Comparison of ENCODE assay signal across 18 mouse cellular contexts in the genomic region with DNA sequence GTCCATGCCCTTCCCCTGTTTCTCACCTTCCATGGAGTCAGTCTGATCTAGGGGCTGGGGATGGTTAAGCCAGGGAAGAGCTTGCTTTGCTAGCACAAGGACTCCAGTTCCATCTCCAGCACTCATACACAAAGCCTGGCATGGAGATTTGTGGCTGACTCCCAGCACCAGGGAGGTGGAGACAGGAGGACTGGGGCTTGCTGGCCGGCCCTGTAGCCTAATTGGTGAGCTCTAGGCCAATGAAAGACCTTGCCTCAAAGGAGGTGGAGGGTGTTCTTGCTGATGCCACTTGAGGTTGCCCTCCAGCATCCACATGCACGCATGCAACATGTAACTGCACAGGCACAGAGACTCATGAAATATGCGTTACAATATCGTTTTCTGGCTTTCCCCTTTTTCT. TPM values are rescaled to one million over a fixed set of nuclear protein-coding genes. Genes with fewer than 3 reads are reported as not detected.
DNase-seq lines count a peak whose midpoint lies in the region; ATAC-seq and TF ChIP-seq lines count a peak whose summit lies in the region.
"Had no signal": no experiment of that assay in that cellular context is flagged by ENCODE, and none has a peak within 500 bp of the region (broad histone marks: within the 10 kb centered on the region; RNA-seq: fewer than 3 reads in every experiment).

No protein-coding gene starts in this region.

- TF ChIP-seq CTCF in small intestine, adult 2 months (IDR thresholded peaks at IDR 0.05; ENCODE audit: extremely low read depth, insufficient read length, insufficient replicate concordance, low read depth, low read length), result no peak

- no peaks in the 10 kb centered on the region for H3K27me3 ChIP-seq in limb, embryonic 15.5 days
- no peaks in the 10 kb centered on the region for H3K27me3 ChIP-seq in limb, embryonic 10.5 days (ENCODE audit: low read depth, poor library complexity, severe bottlenecking)
- H3K27me3 ChIP-seq in embryonic facial prominence, embryonic 14.5 days (replicated peaks; ENCODE audit: control insufficient read depth, insufficient read depth, low read length), result no peaks in the 10 kb centered on the region
- H3K27me3 ChIP-seq in small intestine, adult 2 months (ENCODE audit: control insufficient read depth, insufficient read depth, low read length), result no peaks in the 10 kb centered on the region
- H3K27me3 ChIP-seq in intestine, embryonic 15.5 days (replicated peaks), result no peaks in the 10 kb centered on the region
- H3K27me3 ChIP-seq: neural tube, embryonic 12.5 days; Patski had no signal

- no peaks in the 10 kb centered on the region for H3K9me3 ChIP-seq in limb, embryonic 15.5 days
- H3K9me3 ChIP-seq in limb, embryonic 10.5 days (replicated peaks), result no peaks in the 10 kb centered on the region
- no peaks in the 10 kb centered on the region for H3K9me3 ChIP-seq in embryonic facial prominence, embryonic 14.5 days (ENCODE audit: control insufficient read depth, low read length)
- no peaks in the 10 kb centered on the region for H3K9me3 ChIP-seq in intestine, embryonic 15.5 days
- H3K9me3 ChIP-seq: neural tube, embryonic 12.5 days had no signal

- no peak overlapping the region for H3K4me2 ChIP-seq in limb, embryonic 15.5 days
- no peak overlapping the region for H3K4me2 ChIP-seq in embryonic facial prominence, embryonic 14.5 days (ENCODE audit: low read depth, low read length)
- no peak overlapping the region for H3K4me2 ChIP-seq in intestine, embryonic 15.5 days (replicated peaks)
- H3K4me2 ChIP-seq: lung, embryonic 14.5 days; midbrain, embryonic 11.5 days; neural tube, embryonic 12.5 days had no signal

- no peak for TF ChIP-seq POLR2A in small intestine, adult 2 months (IDR thresholded peaks at IDR 0.05; ENCODE audit: low read depth, low read length)

- peak overlapping the region; percentile 22; the same call in 1 of the 2 replicates for H3K27ac ChIP-seq in limb, embryonic 15.5 days
- no peak overlapping the region for H3K27ac ChIP-seq in limb, embryonic 10.5 days
- H3K27ac ChIP-seq in embryonic facial prominence, embryonic 14.5 days (replicated peaks; ENCODE audit: low read depth, low read length), result peak overlapping the region; percentile 61
- H3K27ac ChIP-seq in small intestine, adult 2 months (ENCODE audit: insufficient read depth, low read depth, low read length), result peak overlapping the region; percentile 10; the same call in 1 of the 2 replicates
- no peak overlapping the region for H3K27ac ChIP-seq in intestine, embryonic 15.5 days
- H3K27ac ChIP-seq: macrophage; neural tube, embryonic 12.5 days had no signal

- no peak for ATAC-seq in limb, embryonic 15.5 days (ENCODE audit: insufficient number of reproducible peaks, low FRiP score, low TSS enrichment, low read depth)
- no peak for ATAC-seq in embryonic facial prominence, embryonic 14.5 days (ENCODE audit: low read depth)
- no peak for ATAC-seq in intestine, embryonic 15.5 days
- ATAC-seq: Patski had no signal

- intact Hi-C loops in left cerebral cortex, postnatal 4 days (cut with DNase I), result no loop called here

- no peak overlapping the region for H3K9ac ChIP-seq in limb, embryonic 15.5 days
- no peak overlapping the region for H3K9ac ChIP-seq in embryonic facial prominence, embryonic 14.5 days (ENCODE audit: low read depth, low read length)
- H3K9ac ChIP-seq in intestine, embryonic 15.5 days, result no peak overlapping the region
- H3K9ac ChIP-seq: lung, embryonic 14.5 days; neural tube, embryonic 12.5 days had no signal

- H3K4me3 ChIP-seq in limb, embryonic 15.5 days, result no peak overlapping the region
- no peak overlapping the region for H3K4me3 ChIP-seq in limb, embryonic 10.5 days
- no peak overlapping the region for H3K4me3 ChIP-seq in embryonic facial prominence, embryonic 14.5 days (ENCODE audit: low read depth, low read length)
- H3K4me3 ChIP-seq in small intestine, adult 2 months (ENCODE audit: low read depth, low read length), result no peak overlapping the region
- no peak overlapping the region for H3K4me3 ChIP-seq in intestine, embryonic 15.5 days (replicated peaks)
- H3K4me3 ChIP-seq: neural tube, embryonic 12.5 days had no signal

- no peaks in the 10 kb centered on the region for H3K36me3 ChIP-seq in limb, embryonic 15.5 days
- H3K36me3 ChIP-seq in limb, embryonic 10.5 days, result no peaks in the 10 kb centered on the region
- H3K36me3 ChIP-seq in embryonic facial prominence, embryonic 14.5 days (ENCODE audit: control insufficient read depth, insufficient read depth, low read length), result no peaks in the 10 kb centered on the region
- H3K36me3 ChIP-seq in small intestine, adult 2 months (ENCODE audit: control insufficient read depth, insufficient read depth, low read length), result no peaks in the 10 kb centered on the region
- H3K36me3 ChIP-seq in intestine, embryonic 15.5 days, result no peaks in the 10 kb centered on the region
- H3K36me3 ChIP-seq: neural tube, embryonic 12.5 days had no signal

- peak; percentile 97 for DNase-seq in heart, adult 11 months
- DNase-seq in heart, adult 8-10 months (ENCODE audit: low spot score), result no peak
- DNase-seq in limb, embryonic 10.5 days (ENCODE audit: low spot score), result no peak
- no peak for DNase-seq in embryonic facial prominence, embryonic 14.5 days (ENCODE audit: low spot score)
- DNase-seq in left cerebral cortex, postnatal 4 days, result no peak
- DNase-seq: cerebellum, adult 9-11 months; gastrocnemius, postnatal 25 days; liver; lung, embryonic 14.5 days; right cerebral cortex, postnatal 14 days; thymus, postnatal 4 days had no signal

- 75% methylated on average over 4 of the region's 4 CpGs for WGBS in limb, embryonic 15.5 days
- 73% methylated on average over 4 of the region's 4 CpGs for WGBS in limb, embryonic 10.5 days
- 70% methylated on average over 4 of the region's 4 CpGs for WGBS in embryonic facial prominence, embryonic 14.5 days
- 84% methylated on average over 4 of the region's 4 CpGs for WGBS in small intestine, adult 2 months
- 74% methylated on average over 4 of the region's 4 CpGs for WGBS in intestine, embryonic 15.5 days

- peaks cover 69% of the 10 kb centered on the region for H3K4me1 ChIP-seq in limb, embryonic 15.5 days
- H3K4me1 ChIP-seq in limb, embryonic 10.5 days, result peaks cover 20% of the 10 kb centered on the region
- H3K4me1 ChIP-seq in embryonic facial prominence, embryonic 14.5 days (ENCODE audit: control insufficient read depth, insufficient read depth, low read length), result peaks cover 38% of the 10 kb centered on the region
- H3K4me1 ChIP-seq in small intestine, adult 2 months (ENCODE audit: control insufficient read depth, insufficient read depth, insufficient read length, low read length), result peaks cover 44% of the 10 kb centered on the region
- H3K4me1 ChIP-seq in intestine, embryonic 15.5 days (replicated peaks), result peaks cover 17% of the 10 kb centered on the region

RNA-seq across cellular contexts. Expression of a gene that starts 6.5 kb away (rescaled TPM):
- total RNA-seq in heart, adult 8-10 months (2022), result 10 to 100 TPM; 18.3 to 28.1 (median 23.4) TPM
- 98.4 and 108 TPM in 2 replicates for polyA plus RNA-seq in limb, embryonic 15.5 days (2015; fragmentation: Nextera tagmentation; extraction: Ambion mirVana)
- 38.1 and 56.1 TPM in 2 replicates for polyA plus RNA-seq in limb, embryonic 10.5 days (2016; fragmentation: Nextera tagmentation; extraction: Ambion mirVana)
- 80.5 and 87.2 TPM in 2 replicates for polyA plus RNA-seq in embryonic facial prominence, embryonic 14.5 days (2014; fragmentation: Nextera tagmentation; extraction: Ambion mirVana)
- polyA plus RNA-seq in small intestine, adult 2 months (2012; rRNA removed), result 1.9 and 3.8 TPM in 2 replicates
- total RNA-seq in left cerebral cortex, postnatal 4 days (2021), result 10 to 100 TPM; 64.4 to 67.5 TPM
- 65.1 and 73.7 TPM in 2 replicates for polyA plus RNA-seq in intestine, embryonic 15.5 days (2015; fragmentation: Nextera tagmentation; extraction: Ambion mirVana)

RNA-seq across cellular contexts. Expression of a gene that starts 45.6 kb away (rescaled TPM):
- total RNA-seq in heart, adult 8-10 months (2022), result 10 to 100 TPM; 23.1 to 27.9 (median 24.0) TPM
- 48.5 and 48.9 TPM in 2 replicates for polyA plus RNA-seq in limb, embryonic 15.5 days (2015; fragmentation: Nextera tagmentation; extraction: Ambion mirVana)
- polyA plus RNA-seq in limb, embryonic 10.5 days (2016; fragmentation: Nextera tagmentation; extraction: Ambion mirVana), result 49.9 and 54.0 TPM in 2 replicates
- 48.1 and 50.5 TPM in 2 replicates for polyA plus RNA-seq in embryonic facial prominence, embryonic 14.5 days (2014; fragmentation: Nextera tagmentation; extraction: Ambion mirVana)
- polyA plus RNA-seq in small intestine, adult 2 months (2012; rRNA removed), result 4.9 and 8.7 TPM in 2 replicates
- 10 to 100 TPM; 75.7 to 85.3 TPM for total RNA-seq in left cerebral cortex, postnatal 4 days (2021)
- 37.5 and 42.9 TPM in 2 replicates for polyA plus RNA-seq in intestine, embryonic 15.5 days (2015; fragmentation: Nextera tagmentation; extraction: Ambion mirVana)

RNA-seq across cellular contexts. Expression of a gene that starts 45.9 kb away (rescaled TPM):
- total RNA-seq in heart, adult 8-10 months (2022), result 10 to 100 TPM; 36.5 to 41.6 (median 37.9) TPM
- polyA plus RNA-seq in limb, embryonic 15.5 days (2015; fragmentation: Nextera tagmentation; extraction: Ambion mirVana), result 59.5 and 62.5 TPM in 2 replicates
- 80.4 and 81.9 TPM in 2 replicates for polyA plus RNA-seq in limb, embryonic 10.5 days (2016; fragmentation: Nextera tagmentation; extraction: Ambion mirVana)
- polyA plus RNA-seq in embryonic facial prominence, embryonic 14.5 days (2014; fragmentation: Nextera tagmentation; extraction: Ambion mirVana), result 90.6 and 93.6 TPM in 2 replicates
- 1.6 and 1.7 TPM in 2 replicates for polyA plus RNA-seq in small intestine, adult 2 months (2012; rRNA removed)
- 100 to 1,000 TPM; 101 to 113 TPM for total RNA-seq in left cerebral cortex, postnatal 4 days (2021)
- polyA plus RNA-seq in intestine, embryonic 15.5 days (2015; fragmentation: Nextera tagmentation; extraction: Ambion mirVana), result 73.3 and 79.2 TPM in 2 replicates

Comparison
In these comparisons a context has a peak if more than half of its experiments do, and no peak if none do; other contexts are left out.
1. H3K27ac ChIP-seq: peak in limb, embryonic 15.5 days (single experiment), embryonic facial prominence, embryonic 14.5 days (single experiment) and small intestine, adult 2 months (single experiment); none in limb, embryonic 10.5 days (single experiment) and intestine, embryonic 15.5 days (single experiment).
2. RNA of a gene that starts 45.9 kb away (polyA plus RNA-seq): 90.6 to 93.6 TPM in embryonic facial prominence, embryonic 14.5 days, 80.4 to 81.9 TPM in limb, embryonic 10.5 days, 73.3 to 79.2 TPM in intestine, embryonic 15.5 days and 59.5 to 62.5 TPM in limb, embryonic 15.5 days; 1.6 to 1.7 TPM in small intestine, adult 2 months; every median in the first group is over 10 times any median in the second.